Mouse (Mus musculus) heart, embryonic 15.5 days (tissue): ENCODE measurements around the gene Tcp11. TPM values are rescaled to one million over a fixed set of nuclear protein-coding genes. Genes with fewer than 3 reads are reported as not detected.

Experiments used
- ATAC-seq: fragments of 200-750 bp; cut with Nextera tagmentation; replicated peaks from 2 replicates; pipeline ENCODE4 v1.8.0; 2017; ENCODE audit warnings: low read depth, moderate TSS enrichment; ENCODE audit not compliant: insufficient number of reproducible peaks, insufficient read depth, low FRiP score
- H3K27ac ChIP-seq: fragments of 300-500 bp; sonication (generic); 2 replicates; pipeline ENCODE4 v1.5.1; 2015; ENCODE audit warnings: mild to moderate bottlenecking, inconsistent platforms
- H3K27me3 ChIP-seq: fragments of 300-500 bp; sonication (generic); 2 replicates; pipeline ENCODE4 v1.6.1; 2015; ENCODE audit warnings: inconsistent platforms
- H3K36me3 ChIP-seq: fragments of 300-500 bp; sonication (generic); 2 replicates; pipeline ENCODE4 v1.6.1; 2015; ENCODE audit warnings: mild to moderate bottlenecking, inconsistent platforms
- H3K4me1 ChIP-seq: fragments of 300-500 bp; sonication (generic); replicated peaks from 2 replicates; pipeline ENCODE4 v1.6.1; 2015; ENCODE audit warnings: inconsistent platforms
- H3K4me2 ChIP-seq: fragments of 300-500 bp; sonication (generic); 2 replicates; pipeline ENCODE4 v1.6.1; 2015; ENCODE audit warnings: inconsistent platforms, mild to moderate bottlenecking, moderate library complexity
- H3K4me3 ChIP-seq: fragments of 300-500 bp; sonication (generic); 2 replicates; pipeline ENCODE4 v1.5.1; 2015; ENCODE audit warnings: mild to moderate bottlenecking, inconsistent platforms
- H3K9ac ChIP-seq: fragments of 300-500 bp; sonication (generic); 2 replicates; pipeline ENCODE4 v1.6.1; 2015; ENCODE audit warnings: mild to moderate bottlenecking, inconsistent platforms
- H3K9me3 ChIP-seq: fragments of 300-500 bp; sonication (generic); replicated peaks from 2 replicates; pipeline ENCODE4 v1.6.1; 2016; ENCODE audit warnings: inconsistent platforms
- WGBS: fragments of 180-500 bp; shearing (Covaris S2); methylation state at CpG from one replicate; pipeline ENCODE4 v1.1.7; 2015; ENCODE audit warnings: mixed read lengths; 5-methylcytosine and 5-hydroxymethylcytosine counted together
- polyA plus RNA-seq: library from polyadenylated mRNA; unstranded; fragments of >200 nt; fragmentation: Nextera tagmentation; extraction: Ambion mirVana; gene quantifications from 2 replicates; pipeline ENCODE4 v1.2.1, GENCODE M21; 2015

Gene Tcp11
- polyA plus RNA-seq = 0.34 and 0.80 TPM in 2 replicates

DNA sequence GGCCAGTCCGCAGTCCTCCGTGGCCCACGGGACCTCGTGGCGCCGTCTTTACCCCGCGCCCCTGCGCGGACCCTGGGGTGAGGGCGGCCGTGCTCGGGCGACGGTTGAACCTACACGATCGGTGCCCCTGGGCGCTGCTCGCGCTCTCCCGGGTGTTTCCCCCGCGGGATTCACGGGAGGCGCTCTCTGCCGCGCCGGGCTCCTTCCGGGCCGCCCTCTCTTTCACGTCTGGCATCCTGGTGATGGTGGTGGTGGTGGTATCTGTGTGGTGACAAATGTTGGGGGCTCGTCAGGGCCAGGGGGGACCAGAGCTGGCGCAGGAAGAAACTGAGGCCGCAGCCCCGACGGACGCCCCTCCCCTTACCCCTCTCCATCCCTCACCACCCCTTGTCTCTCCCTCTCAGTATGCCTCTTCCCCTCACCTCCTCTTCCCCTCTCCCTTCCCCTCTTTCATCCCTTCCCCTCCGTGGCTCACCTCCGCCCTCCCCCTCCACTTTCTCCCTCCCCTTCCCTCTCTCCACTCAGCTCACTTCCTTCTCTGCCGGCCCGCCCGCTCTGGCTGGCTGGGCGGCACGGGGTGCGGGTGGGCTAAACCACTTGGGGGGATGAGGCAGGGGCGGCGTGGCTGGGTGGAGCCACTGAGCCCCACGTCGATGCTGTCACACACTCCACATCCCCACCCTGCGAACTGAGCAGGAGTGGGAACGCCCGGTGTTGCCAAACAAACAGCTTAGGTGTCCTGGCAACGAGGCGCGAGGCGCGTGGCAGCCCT is at the start of gene Tcp11:
Gene Tcp11 (minus strand): TSS at position 595 of the 772 bp plus-strand sequence.
- H3K9ac ChIP-seq = peak within 1 kb of the TSS; percentile 58
- peaks cover 9% of the 10 kb centered on the region; the same call in 1 of the 2 replicates for H3K27me3 ChIP-seq
- H3K4me1 ChIP-seq = peaks cover 14% of the 10 kb centered on the region
- peak within 1 kb of the TSS; percentile 71 for H3K4me3 ChIP-seq
- no peaks in the 10 kb centered on the region for H3K9me3 ChIP-seq
- no peak within 1 kb of the TSS for H3K27ac ChIP-seq
- peak; percentile 63 for ATAC-seq
- H3K4me2 ChIP-seq = peak within 1 kb of the TSS; percentile 100
- WGBS = 1% methylated on average over 57 of the region's 57 CpGs
- no peaks in the 10 kb centered on the region for H3K36me3 ChIP-seq

DNA sequence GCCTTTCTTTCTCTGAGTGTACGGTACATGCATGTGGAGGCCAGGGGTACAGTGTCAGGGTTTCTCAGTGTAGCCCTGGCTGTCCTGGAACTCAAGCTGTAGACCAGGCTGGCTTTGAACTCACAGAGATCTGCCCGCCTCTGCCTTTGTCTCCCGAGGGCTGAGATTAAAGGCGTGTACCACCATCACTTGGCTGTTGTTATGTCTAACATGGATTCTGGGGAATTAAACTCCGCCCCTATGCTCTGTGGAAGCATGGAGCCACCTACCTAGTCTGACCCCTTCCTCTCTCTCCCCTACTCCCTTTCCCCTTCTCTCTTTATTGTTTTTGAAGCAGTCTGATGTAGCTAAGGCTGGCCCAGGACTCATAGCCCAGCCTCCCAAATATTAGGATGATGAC is 49.4 kb upstream of the Tcp11 start:
- peaks cover 7% of the 10 kb centered on the region; the same call in 1 of the 2 replicates for H3K27me3 ChIP-seq
- WGBS = 84% methylated on average over 5 of the region's 5 CpGs
- ATAC-seq = no peak
- H3K4me2 ChIP-seq = no peak overlapping the region
- no peak overlapping the region for H3K9ac ChIP-seq
- no peaks in the 10 kb centered on the region for H3K9me3 ChIP-seq
- no peaks in the 10 kb centered on the region for H3K36me3 ChIP-seq
- H3K4me1 ChIP-seq = no peaks in the 10 kb centered on the region
- H3K27ac ChIP-seq = no peak overlapping the region
- no peak overlapping the region for H3K4me3 ChIP-seq

DNA sequence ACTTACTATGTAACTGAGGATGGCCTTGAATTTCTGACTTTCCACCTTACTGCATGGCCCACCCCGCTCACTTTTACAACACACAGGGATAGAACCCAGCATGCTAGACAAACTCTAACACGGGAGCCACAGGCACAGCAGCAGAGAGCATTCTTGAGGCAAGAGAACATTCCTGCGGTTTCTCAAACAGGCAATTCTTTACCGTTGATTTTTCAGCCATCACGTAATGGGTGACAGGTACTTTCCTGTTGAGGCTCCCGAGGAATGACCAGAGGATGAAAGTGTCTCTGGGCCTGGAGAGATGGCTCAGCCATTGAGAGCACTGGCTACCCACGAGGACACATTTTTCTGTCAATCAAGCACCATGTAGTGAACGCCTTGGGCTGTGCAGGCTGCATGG is 43.9 kb upstream of the Tcp11 start:
- ATAC-seq = no peak
- no peaks in the 10 kb centered on the region for H3K9me3 ChIP-seq
- WGBS = 54% methylated on average over 8 of the region's 8 CpGs

DNA sequence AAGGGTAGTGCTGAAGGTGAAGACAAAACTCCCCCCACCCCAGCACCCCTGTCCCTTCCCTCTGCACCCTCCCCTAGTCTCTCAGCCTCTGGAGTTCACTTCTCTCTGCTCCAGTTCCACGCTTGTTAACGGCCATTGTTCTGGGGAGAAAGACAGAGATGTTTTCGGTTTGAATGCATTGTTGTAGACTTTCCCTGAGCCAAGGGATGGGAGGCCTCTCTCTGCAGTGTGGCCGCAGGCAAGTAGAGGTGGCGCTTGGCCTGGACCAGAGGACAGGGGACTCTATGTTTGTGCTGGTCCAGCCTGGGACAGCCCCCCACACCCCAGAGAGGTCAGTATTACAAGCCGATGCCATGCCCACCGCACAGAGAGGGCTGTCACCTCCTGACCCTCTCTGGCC is 43.2 kb upstream of the Tcp11 start:
- ATAC-seq = no peak
- Histone ChIP-seq H3K36me3 (no peaks in the 10 kb centered on the region), H3K4me2 (no peak overlapping the region), H3K9me3 (no peaks in the 10 kb centered on the region), H3K27ac (no peak overlapping the region), H3K4me1 (no peaks in the 10 kb centered on the region), H3K27me3 (no peaks in the 10 kb centered on the region), H3K9ac (no peak overlapping the region), H3K4me3 (no peak overlapping the region)
- 76% methylated on average over 7 of the region's 7 CpGs for WGBS

More for the DNA sequence above, 43.9 kb upstream of the Tcp11 start:
- H3K4me3 ChIP-seq = no peak overlapping the region
- no peak overlapping the region for H3K9ac ChIP-seq
- no peak overlapping the region for H3K27ac ChIP-seq
- no peak overlapping the region for H3K4me2 ChIP-seq
- no peaks in the 10 kb centered on the region for H3K36me3 ChIP-seq
- H3K4me1 ChIP-seq = no peaks in the 10 kb centered on the region
- H3K27me3 ChIP-seq = no peaks in the 10 kb centered on the region

DNA sequence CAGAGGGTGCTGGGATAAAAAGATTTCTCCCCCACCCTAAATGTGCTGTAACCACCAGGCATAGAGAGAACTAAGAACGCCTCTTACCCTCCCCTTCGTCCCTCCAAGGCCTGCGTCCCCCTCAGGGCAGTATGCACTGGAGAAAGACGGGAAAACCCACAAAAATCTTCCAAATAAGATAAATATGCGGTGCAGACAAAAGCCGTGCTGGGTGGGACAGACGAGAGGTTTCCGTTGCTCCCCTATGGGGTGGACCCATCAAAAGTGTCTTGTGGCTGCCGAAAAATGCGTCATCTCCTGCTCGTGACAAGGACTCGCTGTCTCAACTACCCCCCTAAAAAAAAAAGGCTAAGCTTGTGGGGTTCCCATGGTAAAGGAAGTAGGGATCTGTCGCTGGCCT is 42.5 kb upstream of the Tcp11 start:
- Histone ChIP-seq H3K36me3 (no peaks in the 10 kb centered on the region), H3K4me1 (peaks cover 4% of the 10 kb centered on the region), H3K4me3 (no peak overlapping the region), H3K9me3 (no peaks in the 10 kb centered on the region), H3K9ac (no peak overlapping the region), H3K27ac (no peak overlapping the region), H3K27me3 (no peaks in the 10 kb centered on the region), H3K4me2 (no peak overlapping the region)
- ATAC-seq = no peak
- WGBS = 64% methylated on average over 13 of the region's 13 CpGs

DNA sequence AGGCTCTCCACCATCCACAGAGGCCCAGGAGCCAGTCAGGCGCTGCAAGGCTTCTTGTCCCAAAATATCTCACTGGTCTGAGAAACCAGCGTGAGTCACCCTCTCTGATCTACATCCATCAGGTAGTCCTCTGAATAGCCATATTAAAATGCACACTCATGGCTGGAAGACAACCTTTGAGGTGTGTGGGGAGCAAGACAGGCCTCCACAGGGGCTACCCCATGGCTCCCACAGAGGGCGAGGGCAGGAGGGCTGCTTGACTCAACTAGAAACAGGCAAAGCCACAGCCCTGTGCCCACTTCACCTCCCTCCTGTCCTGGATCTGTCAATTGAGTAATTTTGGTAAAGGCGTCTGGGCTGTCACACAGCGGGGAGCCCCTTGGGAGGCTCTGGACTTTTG is 40.0 kb upstream of the Tcp11 start:
- Histone ChIP-seq H3K27ac (no peak overlapping the region), H3K4me3 (no peak overlapping the region), H3K9ac (no peak overlapping the region), H3K36me3 (no peaks in the 10 kb centered on the region), H3K4me1 (peaks cover 8% of the 10 kb centered on the region), H3K27me3 (no peaks in the 10 kb centered on the region), H3K9me3 (no peaks in the 10 kb centered on the region), H3K4me2 (no peak overlapping the region)
- no peak for ATAC-seq
- 76% methylated on average over 5 of the region's 5 CpGs for WGBS

DNA sequence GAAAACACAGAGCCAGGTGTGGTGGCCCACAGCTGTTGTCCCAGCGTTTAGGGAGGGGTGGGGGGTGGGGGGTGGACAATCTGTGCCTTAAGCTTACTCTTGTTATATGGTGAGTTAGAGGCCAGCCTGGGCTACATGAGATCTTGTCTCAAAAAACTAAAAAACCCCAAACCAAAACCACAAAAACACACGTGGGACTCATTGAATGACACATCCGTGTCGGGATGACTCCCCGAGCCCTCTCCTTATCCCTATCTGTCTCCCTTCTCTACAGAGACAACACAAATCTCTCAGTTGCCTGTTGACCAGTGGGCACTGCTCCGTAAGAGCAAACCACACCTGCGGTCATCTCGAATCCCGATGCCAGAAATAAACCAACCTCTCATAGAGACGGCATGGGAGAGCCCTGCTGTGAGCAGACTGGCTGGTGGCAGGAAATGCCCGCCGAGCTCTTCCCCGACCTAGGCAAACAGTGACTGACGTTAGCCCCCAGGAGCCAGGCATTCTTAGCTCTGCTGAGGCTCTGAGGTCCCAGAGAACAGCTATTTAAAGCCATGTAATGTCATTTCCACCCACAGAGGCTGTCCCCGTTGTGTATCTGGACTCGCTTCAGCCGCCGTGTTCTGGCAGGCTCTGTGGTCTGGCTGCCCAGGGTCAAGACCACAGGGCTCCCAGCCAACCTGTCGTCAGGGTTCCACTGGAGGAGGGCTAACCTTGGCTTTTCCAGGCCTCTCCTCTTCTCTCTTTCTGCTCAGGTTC is 37.2 kb upstream of the Tcp11 start:
- ATAC-seq = peak; percentile 50
- Histone ChIP-seq H3K9ac (no peak overlapping the region; the same call in 1 of the 2 replicates), H3K4me1 (peaks cover 8% of the 10 kb centered on the region), H3K36me3 (no peaks in the 10 kb centered on the region), H3K4me2 (peak overlapping the region; percentile 30), H3K27me3 (no peaks in the 10 kb centered on the region), H3K27ac (peak overlapping the region; percentile 71), H3K4me3 (no peak overlapping the region), H3K9me3 (no peaks in the 10 kb centered on the region)
- 26% methylated on average over 19 of the region's 19 CpGs for WGBS

DNA sequence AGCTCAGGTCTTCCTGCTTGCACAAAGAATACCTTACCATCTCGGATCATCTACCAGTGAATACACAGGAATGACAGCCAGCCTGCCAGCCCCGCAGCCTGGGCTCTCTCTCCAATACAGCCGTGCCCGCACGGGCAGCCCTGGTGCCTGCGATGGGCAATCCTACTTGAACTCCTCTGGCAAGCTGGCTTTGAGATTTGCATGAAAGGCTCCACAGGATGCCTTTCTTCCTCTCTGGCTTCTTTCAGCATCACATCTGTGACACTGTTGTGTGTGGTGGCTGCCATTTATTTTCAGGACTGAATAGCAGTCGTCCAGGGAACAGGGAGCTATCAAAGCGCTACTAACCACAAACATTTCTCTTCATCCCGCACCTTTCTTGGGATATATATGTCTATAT is 35.9 kb upstream of the Tcp11 start:
- no peak for ATAC-seq
- 84% methylated on average over 9 of the region's 9 CpGs for WGBS
- Histone ChIP-seq H3K9me3 (no peaks in the 10 kb centered on the region), H3K36me3 (no peaks in the 10 kb centered on the region), H3K9ac (no peak overlapping the region), H3K4me1 (peaks cover 8% of the 10 kb centered on the region), H3K27me3 (no peaks in the 10 kb centered on the region), H3K4me3 (no peak overlapping the region), H3K4me2 (no peak overlapping the region), H3K27ac (no peak overlapping the region)

DNA sequence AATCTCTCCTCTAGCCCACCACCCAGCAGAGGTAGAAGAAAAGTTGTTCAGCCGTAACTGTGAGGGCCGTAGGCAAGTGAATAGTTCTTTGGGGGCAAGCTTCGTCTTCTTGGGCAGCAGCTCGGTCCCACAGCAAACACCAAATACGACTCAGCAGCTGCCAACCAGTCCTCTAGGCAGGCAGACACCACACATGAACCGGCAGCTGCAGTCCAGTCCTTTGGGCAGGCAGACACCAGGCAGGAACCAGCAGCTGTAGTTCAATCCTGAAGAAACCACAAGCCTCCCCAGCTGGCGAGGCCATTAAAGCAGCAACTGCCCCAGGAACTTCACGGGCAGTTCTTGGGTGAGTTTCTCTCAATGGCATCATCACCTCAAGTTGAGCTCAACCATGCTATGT is 31.8 kb upstream of the Tcp11 start:
- no peak for ATAC-seq
- H3K9me3 ChIP-seq = no peaks in the 10 kb centered on the region
- 84% methylated on average over 8 of the region's 8 CpGs for WGBS

DNA sequence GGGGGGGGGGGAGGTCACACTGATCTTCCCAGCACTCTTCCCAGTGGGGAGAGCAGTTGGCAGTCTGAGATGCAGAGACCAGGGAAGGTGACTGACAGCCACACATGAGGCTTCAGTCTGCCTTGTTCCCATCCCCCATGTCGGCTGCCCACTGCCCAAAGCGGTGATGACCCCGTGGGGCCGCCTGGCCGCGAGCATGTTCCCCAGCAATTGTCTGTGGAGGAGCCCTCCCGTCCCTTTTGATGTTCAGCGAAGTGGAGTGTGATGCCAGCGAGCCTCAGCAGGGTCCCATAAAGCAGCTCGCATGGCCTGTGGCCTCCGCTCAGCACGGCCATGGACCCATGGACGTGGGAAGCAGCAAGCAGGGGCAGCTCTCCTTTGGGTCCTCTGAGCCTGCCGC is 26.8 kb upstream of the Tcp11 start:
- Histone ChIP-seq H3K36me3 (no peaks in the 10 kb centered on the region), H3K9ac (no peak overlapping the region), H3K9me3 (no peaks in the 10 kb centered on the region), H3K4me1 (no peaks in the 10 kb centered on the region), H3K4me2 (no peak overlapping the region), H3K4me3 (no peak overlapping the region), H3K27me3 (no peaks in the 10 kb centered on the region), H3K27ac (no peak overlapping the region)
- WGBS = 25% methylated on average over 14 of the region's 14 CpGs
- ATAC-seq = no peak

More for the DNA sequence above, 31.8 kb upstream of the Tcp11 start:
- Histone ChIP-seq H3K36me3 (no peaks in the 10 kb centered on the region), H3K27me3 (no peaks in the 10 kb centered on the region), H3K9ac (no peak overlapping the region), H3K4me2 (no peak overlapping the region), H3K27ac (no peak overlapping the region), H3K4me1 (no peaks in the 10 kb centered on the region), H3K4me3 (no peak overlapping the region)

DNA sequence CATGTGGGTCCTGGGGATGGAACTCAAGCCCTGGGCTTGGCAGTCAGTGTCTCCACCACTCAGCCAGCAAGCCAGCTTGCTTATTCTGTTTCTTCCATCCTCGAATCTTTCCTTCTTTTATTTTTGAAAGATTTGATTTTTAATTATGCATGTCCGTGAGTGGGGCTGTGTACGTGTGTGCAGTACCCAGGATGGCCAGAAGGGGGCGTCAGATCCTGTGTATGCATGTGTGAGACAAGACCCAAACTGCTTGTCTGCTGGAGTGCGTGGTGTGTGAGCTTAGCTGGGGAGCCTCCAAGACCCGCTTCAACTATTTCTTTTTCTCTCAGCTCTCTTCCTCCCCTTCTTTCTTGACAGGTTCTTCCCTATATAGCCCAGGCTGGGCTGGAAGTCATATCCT is 25.9 kb upstream of the Tcp11 start:
- H3K4me2 ChIP-seq = no peak overlapping the region
- WGBS = 72% methylated on average over 6 of the region's 6 CpGs
- H3K9ac ChIP-seq = no peak overlapping the region
- no peaks in the 10 kb centered on the region for H3K9me3 ChIP-seq
- no peak overlapping the region for H3K4me3 ChIP-seq
- no peaks in the 10 kb centered on the region for H3K36me3 ChIP-seq
- H3K27ac ChIP-seq = no peak overlapping the region
- ATAC-seq = no peak
- H3K4me1 ChIP-seq = no peaks in the 10 kb centered on the region
- H3K27me3 ChIP-seq = no peaks in the 10 kb centered on the region
